Mouse (Mus musculus): Measurements from ENCODE around the gene Cdh3. TPM values are rescaled to one million over a fixed set of nuclear protein-coding genes. Genes with fewer than 3 reads are reported as not detected.

Cdh3 gene
- total and polyA plus RNA-seq, 3 experiments, result not detected

- Histone ChIP-seq H3K4me3 (ENCODE audit: control insufficient read depth in 1 of 2, insufficient read depth in 1 of 2, low read depth in 2 of 2, low read length in 2 of 2) (no peak overlapping the region), H3K9ac (ENCODE audit: control insufficient read depth, low read depth, low read length, poor library complexity, severe bottlenecking) (no peak overlapping the region), H3K27me3 (ENCODE audit: control insufficient read depth in 1 of 2, insufficient read depth in 2 of 2, low read length in 2 of 2) (no peaks in the 10 kb centered on the region), H3K27ac (ENCODE audit: control insufficient read depth, low read depth, low read length) (no peak overlapping the region), H3K79me2 (ENCODE audit: control insufficient read depth, insufficient read depth, low read length, poor library complexity) (no peaks in the 10 kb centered on the region), H3K4me1 (ENCODE audit: control insufficient read depth in 1 of 2, insufficient read depth in 2 of 2, low read length in 2 of 2) (no peaks in the 10 kb centered on the region), H3K9me3 (replicated peaks; ENCODE audit: insufficient read depth, low read length) (no peaks in the 10 kb centered on the region), H3K36me3 (ENCODE audit: control insufficient read depth in 1 of 2, insufficient read depth in 2 of 2, low read length in 2 of 2) (no peaks in the 10 kb centered on the region)
- DNase-seq (ENCODE audit: low read depth, low spot score), result peak; percentile 35
- TF ChIP-seq CTCF (IDR thresholded peaks at IDR 0.05 in 2 of 3, conservative IDR thresholded peaks at IDR 0.05 in 1 of 3; ENCODE audit: control insufficient read depth in 1 of 3, insufficient read depth in 1 of 3, low read depth in 2 of 3, low read length in 3 of 3, poor library complexity in 1 of 3, severe bottlenecking in 1 of 3) (peak; percentile 61 to 90 (median 67)), RAD21 (IDR thresholded peaks at IDR 0.05; ENCODE audit: low read depth, low read length) (peak; percentile 29), ZC3H11A (IDR thresholded peaks at IDR 0.05; ENCODE audit: low read depth, low read length) (0 out of 2 replicates have a peak, but pooled peaks have one; percentile 6), TBP (IDR thresholded peaks at IDR 0.05; ENCODE audit: low read depth, low read length) (0 out of 2 replicates have a peak, but pooled peaks have one; percentile 30), E2F4 (IDR thresholded peaks at IDR 0.05; ENCODE audit: borderline replicate concordance, low read depth, low read length) (no peak), GATA1 (IDR thresholded peaks at IDR 0.05; ENCODE audit: low read depth, low read length) (no peak)
Measured at GRCm38 (mm10) chr8:106535448-106535847, 24.8 kb downstream of the Cdh3 start.

- DNase-seq (ENCODE audit: low read depth, low spot score), result no peak
- no peaks in the 10 kb centered on the region for H3K27me3 ChIP-seq (ENCODE audit: control insufficient read depth in 1 of 2, insufficient read depth in 2 of 2, low read length in 2 of 2)
- no peaks in the 10 kb centered on the region for H3K9me3 ChIP-seq (replicated peaks; ENCODE audit: insufficient read depth, low read length)
- no peak for TF ChIP-seq TCF12 (IDR thresholded peaks at IDR 0.05; ENCODE audit: low read depth, low read length)
- TF ChIP-seq RCOR1 (IDR thresholded peaks at IDR 0.05; ENCODE audit: low read depth, low read length), result no peak
- TF ChIP-seq HCFC1 (IDR thresholded peaks at IDR 0.05; ENCODE audit: low read depth, low read length), result no peak
- TF ChIP-seq SMC3 (IDR thresholded peaks at IDR 0.05; ENCODE audit: low read depth, low read length), result no peak
- TF ChIP-seq ZNF384 (IDR thresholded peaks at IDR 0.05; ENCODE audit: low read depth, low read length), result no peak
- no peak for TF ChIP-seq SIN3A (IDR thresholded peaks at IDR 0.05; ENCODE audit: low read length)
- TF ChIP-seq MEF2A (IDR thresholded peaks at IDR 0.05; ENCODE audit: extremely low read depth, insufficient replicate concordance, low read depth, low read length, poor library complexity, severe bottlenecking), result no peak
- no peak for TF ChIP-seq ZC3H11A (IDR thresholded peaks at IDR 0.05; ENCODE audit: low read depth, low read length)
- TF ChIP-seq ZKSCAN1 (IDR thresholded peaks at IDR 0.05; ENCODE audit: low read depth, low read length), result no peak
- TF ChIP-seq GATA1 (IDR thresholded peaks at IDR 0.05; ENCODE audit: low read depth, low read length), result no peak
- TF ChIP-seq POLR2A (IDR thresholded peaks at IDR 0.05; ENCODE audit: control insufficient read depth in 1 of 2, insufficient read depth in 1 of 2, low read depth in 1 of 2, low read length in 2 of 2, poor library complexity in 1 of 2), result no peak
- no peak for TF ChIP-seq CHD1 (IDR thresholded peaks at IDR 0.05; ENCODE audit: low read depth, low read length)
- TF ChIP-seq JUND (IDR thresholded peaks at IDR 0.05; ENCODE audit: low read depth, low read length), result no peak
- no peak for TF ChIP-seq NRF1 (IDR thresholded peaks at IDR 0.05; ENCODE audit: insufficient read depth, low read depth, low read length, poor library complexity, severe bottlenecking)
- no peak overlapping the region for H3K4me3 ChIP-seq (ENCODE audit: control insufficient read depth in 1 of 2, insufficient read depth in 1 of 2, low read depth in 2 of 2, low read length in 2 of 2)
- H3K27ac ChIP-seq (ENCODE audit: control insufficient read depth, low read depth, low read length), result no peak overlapping the region
- no peak overlapping the region for H3K9ac ChIP-seq (ENCODE audit: control insufficient read depth, low read depth, low read length, poor library complexity, severe bottlenecking)
- no peaks in the 10 kb centered on the region for H3K36me3 ChIP-seq (ENCODE audit: control insufficient read depth in 1 of 2, insufficient read depth in 2 of 2, low read length in 2 of 2)
- H3K4me1 ChIP-seq (ENCODE audit: control insufficient read depth in 1 of 2, insufficient read depth in 2 of 2, low read length in 2 of 2), result no peaks in the 10 kb centered on the region
- H3K79me2 ChIP-seq (ENCODE audit: control insufficient read depth, insufficient read depth, low read length, poor library complexity), result no peaks in the 10 kb centered on the region
Measured at GRCm38 (mm10) chr8:106539193-106539592, 28.5 kb downstream of the Cdh3 start.

Measured in MEL (cell line).